Mouse (Mus musculus): Measurements from ENCODE around the gene 2510009E07Rik. TPM values are rescaled to one million over a fixed set of nuclear protein-coding genes. Genes with fewer than 3 reads are reported as not detected.

Gene 2510009E07Rik
- polyA plus RNA-seq, 1 experiment, result 0.80 TPM

GRCm38 (mm10) chr16:21644574-21644973 lies 49.9 kb downstream of the 2510009E07Rik start:
- TF ChIP-seq POLR2A (IDR thresholded peaks at IDR 0.05; ENCODE audit: control insufficient read depth, low read depth, low read length) (no peak), CTCF (IDR thresholded peaks at IDR 0.05; ENCODE audit: control insufficient read depth, insufficient read depth, insufficient replicate concordance, low read depth, low read length) (no peak)
- H3K27ac ChIP-seq (ENCODE audit: control insufficient read depth, insufficient read depth, low read depth, low read length), result no peak overlapping the region
- no peaks in the 10 kb centered on the region; the same call in 1 of the 2 replicates for H3K4me1 ChIP-seq (ENCODE audit: control insufficient read depth, insufficient read depth, low read length)
- H3K36me3 ChIP-seq (ENCODE audit: control insufficient read depth, insufficient read depth, low read length), result no peaks in the 10 kb centered on the region
- H3K4me3 ChIP-seq (ENCODE audit: control insufficient read depth, low read depth, low read length), result no peak overlapping the region
- no peaks in the 10 kb centered on the region for H3K27me3 ChIP-seq (ENCODE audit: control insufficient read depth, insufficient read depth, low read length)

GRCm38 (mm10) chr16:21644066-21644561 lies 50.4 kb downstream of the 2510009E07Rik start:
- no peak overlapping the region for H3K4me3 ChIP-seq (ENCODE audit: control insufficient read depth, low read depth, low read length)
- no peak overlapping the region for H3K27ac ChIP-seq (ENCODE audit: control insufficient read depth, insufficient read depth, low read depth, low read length)
- no peaks in the 10 kb centered on the region; the same call in 1 of the 2 replicates for H3K4me1 ChIP-seq (ENCODE audit: control insufficient read depth, insufficient read depth, low read length)
- no peaks in the 10 kb centered on the region for H3K36me3 ChIP-seq (ENCODE audit: control insufficient read depth, insufficient read depth, low read length)
- TF ChIP-seq POLR2A (IDR thresholded peaks at IDR 0.05; ENCODE audit: control insufficient read depth, low read depth, low read length) (no peak), CTCF (IDR thresholded peaks at IDR 0.05; ENCODE audit: control insufficient read depth, insufficient read depth, insufficient replicate concordance, low read depth, low read length) (no peak)
- no peaks in the 10 kb centered on the region for H3K27me3 ChIP-seq (ENCODE audit: control insufficient read depth, insufficient read depth, low read length)

- no peaks in the 10 kb centered on the region for H3K36me3 ChIP-seq (ENCODE audit: control insufficient read depth, insufficient read depth, low read length)
- TF ChIP-seq POLR2A (IDR thresholded peaks at IDR 0.05; ENCODE audit: control insufficient read depth, low read depth, low read length), result no peak
- TF ChIP-seq CTCF (IDR thresholded peaks at IDR 0.05; ENCODE audit: control insufficient read depth, insufficient read depth, insufficient replicate concordance, low read depth, low read length), result no peak
- no peak overlapping the region for H3K4me3 ChIP-seq (ENCODE audit: control insufficient read depth, low read depth, low read length)
- H3K27me3 ChIP-seq (ENCODE audit: control insufficient read depth, insufficient read depth, low read length), result no peaks in the 10 kb centered on the region
- H3K27ac ChIP-seq (ENCODE audit: control insufficient read depth, insufficient read depth, low read depth, low read length), result no peak overlapping the region
- H3K4me1 ChIP-seq (ENCODE audit: control insufficient read depth, insufficient read depth, low read length), result no peaks in the 10 kb centered on the region; the same call in 1 of the 2 replicates
Measured at GRCm38 (mm10) chr16:21643621-21644041, 50.8 kb downstream of the 2510009E07Rik start.

GRCm38 (mm10) chr16:21642906-21643305 lies 51.6 kb downstream of the 2510009E07Rik start:
- Histone ChIP-seq H3K27ac (ENCODE audit: control insufficient read depth, insufficient read depth, low read depth, low read length) (no peak overlapping the region), H3K4me3 (ENCODE audit: control insufficient read depth, low read depth, low read length) (no peak overlapping the region), H3K4me1 (ENCODE audit: control insufficient read depth, insufficient read depth, low read length) (no peaks in the 10 kb centered on the region; the same call in 1 of the 2 replicates), H3K27me3 (ENCODE audit: control insufficient read depth, insufficient read depth, low read length) (no peaks in the 10 kb centered on the region), H3K36me3 (ENCODE audit: control insufficient read depth, insufficient read depth, low read length) (no peaks in the 10 kb centered on the region)
- no peak for TF ChIP-seq CTCF (IDR thresholded peaks at IDR 0.05; ENCODE audit: control insufficient read depth, insufficient read depth, insufficient replicate concordance, low read depth, low read length)
- TF ChIP-seq POLR2A (IDR thresholded peaks at IDR 0.05; ENCODE audit: control insufficient read depth, low read depth, low read length), result no peak

DNA sequence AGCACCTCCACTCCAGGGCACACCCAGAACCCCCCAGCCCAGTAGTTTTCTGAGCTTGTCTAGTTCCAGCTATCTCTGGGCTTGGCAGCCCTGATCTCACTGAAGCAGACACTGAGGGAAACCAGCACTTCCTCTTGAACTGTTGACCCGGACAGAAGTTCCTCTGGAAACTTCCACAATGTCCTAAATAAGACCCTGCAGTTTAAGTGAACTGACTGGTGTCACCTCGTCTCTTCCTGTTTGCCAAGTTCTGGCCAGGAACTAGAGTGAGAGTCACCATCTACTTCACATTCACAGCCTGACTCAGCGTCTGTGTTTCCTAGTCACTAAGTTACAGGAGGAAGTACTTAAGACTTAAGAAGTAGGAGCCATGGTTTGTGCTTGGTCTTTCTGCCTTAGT lies 52.5 kb downstream of the 2510009E07Rik start:
- TF ChIP-seq POLR2A (IDR thresholded peaks at IDR 0.05; ENCODE audit: control insufficient read depth, low read depth, low read length) (no peak), CTCF (IDR thresholded peaks at IDR 0.05; ENCODE audit: control insufficient read depth, insufficient read depth, insufficient replicate concordance, low read depth, low read length) (no peak)
- H3K4me3 ChIP-seq (ENCODE audit: control insufficient read depth, low read depth, low read length), result no peak overlapping the region
- H3K36me3 ChIP-seq (ENCODE audit: control insufficient read depth, insufficient read depth, low read length), result no peaks in the 10 kb centered on the region
- H3K27ac ChIP-seq (ENCODE audit: control insufficient read depth, insufficient read depth, low read depth, low read length), result no peak overlapping the region
- H3K4me1 ChIP-seq (ENCODE audit: control insufficient read depth, insufficient read depth, low read length), result no peaks in the 10 kb centered on the region; the same call in 1 of the 2 replicates
- H3K27me3 ChIP-seq (ENCODE audit: control insufficient read depth, insufficient read depth, low read length), result no peaks in the 10 kb centered on the region

DNA sequence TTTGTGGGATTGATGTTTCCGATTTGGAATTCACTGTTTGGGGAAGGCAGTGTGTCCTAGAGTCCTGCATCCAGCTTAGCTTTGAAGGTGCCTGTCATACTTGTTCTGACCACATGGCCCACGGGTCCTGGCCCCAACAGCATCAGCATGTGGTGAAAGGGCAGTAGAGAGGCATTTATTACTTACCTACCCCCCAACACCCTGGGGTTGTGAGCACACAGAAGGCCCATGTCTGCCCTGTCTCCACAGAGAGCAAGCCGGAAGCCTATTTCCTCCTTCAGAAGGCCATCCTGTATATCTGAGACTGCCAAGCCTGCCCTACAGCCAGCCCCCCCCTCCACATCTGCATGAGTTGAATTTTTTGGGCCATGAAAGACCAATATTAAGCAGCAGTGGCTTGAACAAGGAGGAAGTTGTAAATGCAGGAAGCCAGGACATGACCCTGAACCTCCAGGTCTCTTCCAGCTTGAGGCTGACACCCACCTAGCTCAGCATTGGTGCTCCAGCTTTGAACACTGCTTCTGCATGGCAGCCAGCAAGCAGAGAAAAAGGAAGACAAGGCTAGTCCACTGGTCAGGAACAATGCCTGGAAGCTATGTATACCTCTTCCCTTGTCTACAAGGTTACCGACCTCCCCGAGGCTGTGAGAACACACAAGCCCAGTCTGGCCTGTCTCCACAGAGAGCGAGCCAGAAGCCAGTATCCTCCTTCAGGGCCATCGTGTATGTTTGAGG lies 53.5 kb downstream of the 2510009E07Rik start:
- no peak overlapping the region for H3K4me3 ChIP-seq (ENCODE audit: control insufficient read depth, low read depth, low read length)
- H3K4me1 ChIP-seq (ENCODE audit: control insufficient read depth, insufficient read depth, low read length), result no peaks in the 10 kb centered on the region; the same call in 1 of the 2 replicates
- H3K27me3 ChIP-seq (ENCODE audit: control insufficient read depth, insufficient read depth, low read length), result no peaks in the 10 kb centered on the region
- TF ChIP-seq POLR2A (IDR thresholded peaks at IDR 0.05; ENCODE audit: control insufficient read depth, low read depth, low read length), result no peak
- TF ChIP-seq CTCF (IDR thresholded peaks at IDR 0.05; ENCODE audit: control insufficient read depth, insufficient read depth, insufficient replicate concordance, low read depth, low read length), result no peak
- no peak overlapping the region for H3K27ac ChIP-seq (ENCODE audit: control insufficient read depth, insufficient read depth, low read depth, low read length)
- no peaks in the 10 kb centered on the region for H3K36me3 ChIP-seq (ENCODE audit: control insufficient read depth, insufficient read depth, low read length)

DNA sequence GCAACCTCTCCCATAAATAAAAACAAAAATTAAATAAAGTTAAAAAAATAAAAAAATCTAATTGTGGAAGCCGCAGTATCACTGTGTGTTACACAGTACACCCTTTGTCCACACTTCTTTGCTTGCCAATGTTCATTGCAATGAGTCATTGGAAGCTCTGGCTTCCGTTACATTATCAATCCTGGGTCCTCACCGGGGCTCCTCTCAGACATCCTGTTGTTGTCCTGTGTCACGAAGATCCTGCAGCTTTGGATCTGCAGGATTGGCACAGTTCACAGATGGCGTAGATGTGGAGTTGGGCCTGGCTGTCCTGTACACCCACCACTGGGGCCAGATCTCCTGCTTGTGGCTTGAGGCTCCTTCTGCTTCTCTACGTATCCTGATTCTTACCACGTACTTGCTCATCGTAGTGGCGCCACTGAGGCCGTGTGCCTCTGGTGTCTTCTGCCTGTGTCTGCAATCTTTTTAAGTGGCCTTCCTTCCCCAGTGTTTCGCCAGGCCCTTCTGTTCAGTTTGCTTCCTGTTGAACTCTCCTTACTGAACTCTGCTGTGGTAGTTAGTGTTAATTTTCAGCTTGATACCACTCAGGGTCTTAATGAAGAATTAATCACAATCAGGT lies 57.2 kb downstream of the 2510009E07Rik start:
- Histone ChIP-seq H3K4me3 (ENCODE audit: control insufficient read depth, low read depth, low read length) (no peak overlapping the region), H3K27ac (ENCODE audit: control insufficient read depth, insufficient read depth, low read depth, low read length) (no peak overlapping the region), H3K4me1 (ENCODE audit: control insufficient read depth, insufficient read depth, low read length) (no peaks in the 10 kb centered on the region; the same call in 1 of the 2 replicates), H3K36me3 (ENCODE audit: control insufficient read depth, insufficient read depth, low read length) (no peaks in the 10 kb centered on the region), H3K27me3 (ENCODE audit: control insufficient read depth, insufficient read depth, low read length) (no peaks in the 10 kb centered on the region)
- TF ChIP-seq CTCF (IDR thresholded peaks at IDR 0.05; ENCODE audit: control insufficient read depth, insufficient read depth, insufficient replicate concordance, low read depth, low read length) (no peak), POLR2A (IDR thresholded peaks at IDR 0.05; ENCODE audit: control insufficient read depth, low read depth, low read length) (no peak)

All from testis, adult 2 months (tissue).